Mouse (Mus musculus): ENCODE data around the gene Gm10073. TPM values are rescaled to one million over a fixed set of nuclear protein-coding genes. Genes with fewer than 3 reads are reported as not detected.

The Gm10073 gene
- total RNA-seq, 2 experiments from 2014 or later = 91.6 to 114 TPM

Other genes with a start within 250 kb of the Gm10073 start
- gene Smpd3, start 235.5 kb downstream of the Gm10073 start, total RNA-seq (2021) = 1 to 10 TPM in 1 of 2 experiments, under 1 TPM in 1; 0.43 to 1.1 TPM
- gene Zfp90, start 158.1 kb downstream of the Gm10073 start, total RNA-seq (2021) = under 1 TPM; 0.74 to 0.78 TPM
- not detected for gene 6030452D12Rik, start 72.9 kb downstream of the Gm10073 start, total RNA-seq (2021)
- not detected for gene Cdh3, start 62.6 kb downstream of the Gm10073 start, total RNA-seq (2021)
- under 1 TPM; 0.25 to 0.57 TPM for gene Cdh1, start 29.9 kb upstream of the Gm10073 start, total RNA-seq (2021)
- 10 to 100 TPM; 10.5 to 10.8 TPM for gene Tango6, start 109.6 kb upstream of the Gm10073 start, total RNA-seq (2021)